Mouse (Mus musculus): Measurements from ENCODE around the gene Igsf3. TPM values are rescaled to one million over a fixed set of nuclear protein-coding genes. Genes with fewer than 3 reads are reported as not detected.

Igsf3 gene
- 0.12 TPM in 1 of 2 replicates, not detected in the other for total RNA-seq (2017)

GRCm38 (mm10) chr3:101376538-101377247, at the start of gene Igsf3:
TSS of gene Igsf3 (plus strand) at chr3:101377083.
- no peak for ATAC-seq (ENCODE audit: extremely low read depth, insufficient number of reproducible peaks, low FRiP score, poor library complexity, severe bottlenecking)

- no peak for ATAC-seq (ENCODE audit: extremely low read depth, insufficient number of reproducible peaks, low FRiP score, poor library complexity, severe bottlenecking)
These were observed 49.6 kb upstream of the Igsf3 start for GRCm38 (mm10) chr3:101327248-101327647.

DNA sequence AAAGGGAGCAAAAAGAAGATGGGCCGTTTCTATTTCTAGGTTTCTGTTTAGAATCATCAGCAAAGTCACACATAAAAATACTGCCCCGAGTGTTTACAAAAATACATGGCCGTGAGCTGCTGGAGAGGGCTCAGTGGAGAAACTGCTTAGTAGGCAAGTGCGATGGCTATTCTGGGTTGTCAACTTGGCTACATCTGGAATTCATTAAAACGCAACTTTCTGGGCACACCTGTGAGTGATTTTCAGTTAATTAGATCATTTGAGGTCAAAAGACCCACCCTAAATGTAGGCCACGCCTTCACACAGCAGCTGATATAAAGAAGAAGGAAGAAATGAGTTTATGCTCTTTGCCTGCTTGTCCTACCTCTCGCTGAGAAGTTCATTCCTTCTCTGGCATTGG, 48.3 kb upstream of the Igsf3 start:
- no peak for ATAC-seq (ENCODE audit: extremely low read depth, insufficient number of reproducible peaks, low FRiP score, poor library complexity, severe bottlenecking)

GRCm38 (mm10) chr3:101343199-101343924, 33.5 kb upstream of the Igsf3 start:
- ATAC-seq (ENCODE audit: extremely low read depth, insufficient number of reproducible peaks, low FRiP score, poor library complexity, severe bottlenecking) = no peak

- ATAC-seq (ENCODE audit: extremely low read depth, insufficient number of reproducible peaks, low FRiP score, poor library complexity, severe bottlenecking) = no peak
These were observed 32.6 kb upstream of the Igsf3 start for GRCm38 (mm10) chr3:101344246-101344645.

- no peak for ATAC-seq (ENCODE audit: extremely low read depth, insufficient number of reproducible peaks, low FRiP score, poor library complexity, severe bottlenecking)
These were observed 31.6 kb upstream of the Igsf3 start for GRCm38 (mm10) chr3:101345299-101345698.

DNA sequence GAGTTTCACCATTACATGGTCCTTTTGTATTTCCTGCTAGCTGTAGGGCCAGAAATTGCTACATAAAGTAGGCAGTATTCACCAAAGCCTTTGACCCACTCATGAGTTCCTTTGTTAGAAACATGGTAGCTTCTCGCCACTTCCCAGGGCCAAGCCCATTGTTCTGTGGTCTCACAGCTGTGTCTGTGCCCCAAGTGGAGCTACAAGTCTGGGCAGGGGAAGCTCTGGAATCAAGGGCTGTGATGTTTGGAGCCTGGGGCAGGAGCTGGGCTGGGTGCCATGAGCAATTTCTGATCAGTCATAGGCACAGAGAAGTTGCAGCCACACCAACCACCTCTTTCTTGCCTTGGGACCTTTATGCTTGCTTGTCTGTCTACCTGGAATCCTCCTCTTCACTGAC, 30.1 kb upstream of the Igsf3 start:
- ATAC-seq (ENCODE audit: extremely low read depth, insufficient number of reproducible peaks, low FRiP score, poor library complexity, severe bottlenecking) = no peak

GRCm38 (mm10) chr3:101348501-101349161, 28.3 kb upstream of the Igsf3 start:
- ATAC-seq (ENCODE audit: extremely low read depth, insufficient number of reproducible peaks, low FRiP score, poor library complexity, severe bottlenecking) = no peak

GRCm38 (mm10) chr3:101349542-101350307, 27.2 kb upstream of the Igsf3 start:
- no peak for ATAC-seq (ENCODE audit: extremely low read depth, insufficient number of reproducible peaks, low FRiP score, poor library complexity, severe bottlenecking)

GRCm38 (mm10) chr3:101350406-101350805, 26.5 kb upstream of the Igsf3 start:
- ATAC-seq (ENCODE audit: extremely low read depth, insufficient number of reproducible peaks, low FRiP score, poor library complexity, severe bottlenecking) = no peak

- ATAC-seq (ENCODE audit: extremely low read depth, insufficient number of reproducible peaks, low FRiP score, poor library complexity, severe bottlenecking) = no peak
These were observed 22.4 kb upstream of the Igsf3 start for GRCm38 (mm10) chr3:101354490-101354889.

DNA sequence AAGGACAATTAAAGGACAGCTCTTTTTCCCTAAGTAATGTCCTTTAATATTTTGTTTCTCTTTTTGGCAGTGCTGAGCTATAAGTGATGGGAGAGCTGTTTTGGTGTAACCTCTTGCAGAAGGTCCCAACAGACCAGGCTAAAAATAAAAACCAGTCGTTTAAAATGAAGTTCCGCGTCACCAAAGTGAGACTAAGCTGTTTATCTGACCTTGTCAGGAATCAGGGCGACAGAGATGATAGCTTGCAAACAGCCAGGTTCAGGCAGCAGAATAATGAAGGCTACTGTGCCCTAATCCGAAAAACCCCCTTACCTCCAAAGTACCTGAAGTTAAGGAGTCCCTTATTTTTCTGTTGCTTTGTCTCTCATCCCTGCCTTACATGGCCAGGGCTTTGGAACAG, 21.2 kb upstream of the Igsf3 start:
- no peak for ATAC-seq (ENCODE audit: extremely low read depth, insufficient number of reproducible peaks, low FRiP score, poor library complexity, severe bottlenecking)

DNA sequence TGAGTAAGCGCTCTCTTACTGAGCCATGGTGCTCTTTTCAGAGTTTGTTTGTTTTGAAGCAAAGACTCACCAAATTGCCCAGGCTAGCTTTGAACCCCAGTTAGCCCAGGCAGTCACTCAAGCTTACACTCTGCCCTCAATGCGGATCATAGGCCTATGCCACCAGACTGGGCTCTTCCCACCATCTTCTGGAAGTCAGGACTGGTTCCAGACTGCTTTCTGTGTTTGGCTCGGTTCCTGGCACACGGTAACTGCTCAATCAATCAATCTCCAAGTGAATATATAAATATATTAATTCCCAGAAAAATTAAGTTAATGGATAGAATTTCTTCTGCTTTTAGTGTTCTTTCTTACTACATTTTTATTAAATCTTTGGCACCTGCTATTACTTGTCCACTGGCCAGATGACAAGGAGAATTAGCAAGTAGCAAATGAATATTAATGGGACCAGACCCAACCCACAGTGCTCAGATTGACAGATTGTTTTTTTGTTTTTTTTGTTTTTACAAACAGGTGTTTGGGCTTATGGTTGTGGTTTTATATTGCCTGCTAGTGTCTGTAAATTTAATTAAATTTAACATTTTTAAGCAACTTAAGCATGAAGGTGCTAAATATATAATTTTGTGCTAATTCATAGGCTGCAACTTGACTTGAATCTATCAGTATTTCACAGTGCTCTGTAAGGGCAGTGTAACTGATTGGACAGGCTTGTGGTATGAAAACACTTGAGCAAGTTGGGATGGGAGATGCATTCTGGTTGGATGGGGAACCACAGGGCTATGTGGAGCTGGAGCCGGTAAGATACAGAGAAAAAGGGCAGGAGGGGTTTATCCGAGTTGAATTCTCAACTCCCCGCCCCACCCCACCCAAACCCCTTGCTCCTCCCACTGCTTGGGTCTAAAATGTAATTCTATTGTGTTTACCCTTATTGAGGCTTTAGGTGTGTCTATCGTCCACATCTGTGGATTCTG, 20.0 kb upstream of the Igsf3 start:
- no peak for ATAC-seq (ENCODE audit: extremely low read depth, insufficient number of reproducible peaks, low FRiP score, poor library complexity, severe bottlenecking)

GRCm38 (mm10) chr3:101360832-101361231, 16.1 kb upstream of the Igsf3 start:
- no peak for ATAC-seq (ENCODE audit: extremely low read depth, insufficient number of reproducible peaks, low FRiP score, poor library complexity, severe bottlenecking)

GRCm38 (mm10) chr3:101362391-101362790, 14.5 kb upstream of the Igsf3 start:
- ATAC-seq (ENCODE audit: extremely low read depth, insufficient number of reproducible peaks, low FRiP score, poor library complexity, severe bottlenecking) = no peak

- ATAC-seq (ENCODE audit: extremely low read depth, insufficient number of reproducible peaks, low FRiP score, poor library complexity, severe bottlenecking) = no peak
These were observed 13.3 kb upstream of the Igsf3 start for GRCm38 (mm10) chr3:101363574-101363973.

- ATAC-seq (ENCODE audit: extremely low read depth, insufficient number of reproducible peaks, low FRiP score, poor library complexity, severe bottlenecking) = no peak
These were observed 11.7 kb upstream of the Igsf3 start for GRCm38 (mm10) chr3:101365081-101365612.

DNA sequence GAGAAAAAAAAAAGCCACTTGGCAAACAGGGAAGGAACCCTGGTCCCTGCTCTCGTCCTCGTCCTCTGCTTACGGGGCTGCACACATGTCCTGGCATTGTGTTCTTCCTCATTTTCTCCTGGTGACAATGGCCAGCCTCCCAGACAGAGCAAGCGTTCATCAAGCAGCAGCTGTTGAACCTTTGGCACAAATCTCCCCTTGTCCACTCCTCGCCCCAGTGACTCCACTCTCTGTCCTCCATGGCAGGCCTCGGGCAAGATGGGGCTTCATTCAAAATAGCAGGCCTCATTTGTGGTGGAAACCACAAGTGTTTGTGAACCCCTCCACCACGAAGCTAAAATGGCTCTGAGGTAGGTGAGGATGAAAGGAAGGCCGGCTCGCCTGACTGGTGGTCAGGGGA, 11.0 kb upstream of the Igsf3 start:
- no peak for ATAC-seq (ENCODE audit: extremely low read depth, insufficient number of reproducible peaks, low FRiP score, poor library complexity, severe bottlenecking)

All from neutrophil, adult 5-6 weeks (primary cell).